Mouse (Mus musculus) cerebellum, adult 2 months (tissue): ENCODE data around the gene Gm9817.

ENCODE experiments used
- CTCF ChIP-seq: fragments of 200-500 bp; IDR thresholded peaks from 2 replicates; pipeline ENCODE4 v1.5.1; 2011; ENCODE audit warnings: low read depth, mild to moderate bottlenecking, control low read depth, low read length, moderate library complexity, borderline replicate concordance; ENCODE audit not compliant: insufficient read depth
- POLR2A ChIP-seq: fragments of 200-500 bp; IDR thresholded peaks from 2 replicates; pipeline ENCODE4 v1.6.1; 2011; ENCODE audit warnings: low read length, control low read depth, borderline replicate concordance; ENCODE audit not compliant: insufficient read depth

DNA sequence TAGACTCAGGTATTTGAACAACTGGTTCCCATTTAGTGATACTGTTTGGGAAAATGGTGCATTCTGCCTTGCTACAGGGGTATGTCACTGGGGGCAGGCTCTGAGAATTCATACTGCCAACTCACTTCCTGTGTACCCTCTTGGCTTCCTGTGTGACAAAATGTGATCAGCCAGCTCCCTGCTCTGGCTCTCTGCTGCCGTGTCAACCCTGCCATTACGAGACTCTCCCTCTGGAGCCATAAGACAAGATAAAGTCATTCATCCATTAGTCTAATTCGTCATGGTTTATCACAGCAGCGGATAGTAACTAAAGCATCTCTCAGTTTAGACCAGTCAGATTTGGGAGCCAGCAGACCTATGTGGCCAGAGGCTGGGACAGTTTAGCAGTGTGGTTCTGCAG lies 38.3 kb upstream of the Gm9817 start:
- TF ChIP-seq POLR2A (no peak), CTCF (no peak)
